Mouse (Mus musculus) heart, postnatal 10 days (tissue): ENCODE measurements at regions not wholly inside any gene's neighbourhood (a gene's known extent, or its start where the extent isn't known, plus 50 kb on each side); places are given as distances from the start of the nearest gene placed in this dataset.

Source experiments
- DNase-seq, 2 experiments: peaks; one replicate each; pipeline ENCODE4 v3.0.0; 2021
- intact Hi-C: fragments of 180-260 bp; cut with DNase I; formaldehyde crosslinking; loops from one replicate; pipeline ENCODE4 v1.15.1; 2025

DNA sequence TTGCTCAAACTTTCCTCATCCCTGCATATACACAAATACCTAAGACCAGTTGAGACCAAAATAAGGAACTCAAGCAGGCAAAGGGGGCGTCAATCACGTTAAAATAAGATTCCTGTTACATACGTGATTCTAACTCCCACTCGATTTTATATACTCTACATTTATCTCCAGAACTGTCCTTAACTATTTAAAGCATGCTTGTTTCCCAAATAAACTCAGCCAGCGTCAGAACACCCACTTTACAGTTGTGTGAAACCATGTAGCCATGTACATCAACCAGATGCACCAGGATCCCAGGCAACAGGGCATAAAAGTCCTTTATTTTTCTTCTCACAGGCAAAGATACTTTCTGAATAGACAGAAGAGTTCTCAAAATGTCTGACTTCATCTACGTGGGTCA is 61.5 kb downstream of the Ccna1 start:
- DNase-seq: no peak
- intact Hi-C loops: no loop called here

DNA sequence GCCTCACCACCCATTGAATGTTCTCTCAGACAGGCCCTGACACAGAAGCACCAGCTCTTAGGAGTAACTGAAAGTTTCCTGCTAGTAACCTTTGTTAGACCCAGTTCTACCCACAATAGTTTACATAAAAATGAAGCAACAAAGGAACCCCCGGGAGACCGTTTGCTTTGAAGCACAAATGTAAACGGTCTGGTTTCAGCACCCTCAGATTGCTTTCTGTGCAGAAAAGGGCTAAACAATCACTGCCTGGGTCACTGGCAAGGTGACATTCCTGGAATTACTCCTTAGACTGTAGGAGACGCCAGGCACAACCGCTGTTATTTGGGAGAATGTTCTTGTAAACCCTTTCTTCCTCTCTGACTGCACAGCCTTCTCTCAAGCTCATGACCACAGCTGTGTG is 65.2 kb downstream of the Ccna1 start:
- no peak for DNase-seq

DNA sequence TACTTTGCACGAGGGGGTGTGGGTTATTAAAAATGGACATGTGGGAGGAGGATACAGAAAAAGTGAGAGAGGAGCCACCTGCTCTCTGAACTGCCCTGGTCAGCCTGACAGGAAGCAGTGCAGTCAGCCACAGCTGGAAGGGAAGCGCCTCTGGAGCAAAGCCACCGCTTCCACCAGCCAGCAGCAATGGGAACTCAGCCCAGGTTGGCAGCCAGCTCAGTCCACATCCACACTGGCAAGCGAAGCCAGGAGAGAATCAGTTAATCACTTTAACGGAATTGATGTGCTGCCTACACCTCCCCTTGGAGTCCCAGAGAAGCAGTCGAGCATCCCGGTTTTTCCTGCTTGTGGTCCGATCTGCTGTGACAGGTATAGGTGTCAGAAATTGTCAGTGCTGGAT is 65.9 kb downstream of the Ccna1 start:
- intact Hi-C loops: no loop called here
- peak; percentile 79 to 84 for DNase-seq

More for the DNA sequence above, 65.2 kb downstream of the Ccna1 start:
- intact Hi-C loops: no loop called here

DNA sequence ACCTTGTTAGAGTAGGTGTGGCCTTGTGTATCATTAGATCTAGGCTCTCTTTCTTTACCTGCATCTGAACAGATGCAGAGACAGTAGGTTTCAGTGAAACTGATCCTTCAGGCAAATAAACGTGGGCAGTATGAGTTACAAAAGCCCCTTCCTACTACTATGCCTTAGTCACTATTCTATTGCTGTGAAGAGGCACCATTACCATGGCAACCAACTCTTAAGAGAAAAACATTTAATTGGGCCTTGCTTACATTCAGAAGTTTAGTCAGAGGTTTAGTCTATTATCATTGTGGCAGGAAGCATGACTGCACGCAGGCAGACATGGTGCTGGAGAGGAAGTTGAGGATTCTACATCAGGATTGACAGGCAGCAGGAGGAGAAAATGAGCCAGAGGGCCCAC is 65.8 kb upstream of the Sertm1 start:
- DNase-seq: no peak
- intact Hi-C loops: no loop called here

DNA sequence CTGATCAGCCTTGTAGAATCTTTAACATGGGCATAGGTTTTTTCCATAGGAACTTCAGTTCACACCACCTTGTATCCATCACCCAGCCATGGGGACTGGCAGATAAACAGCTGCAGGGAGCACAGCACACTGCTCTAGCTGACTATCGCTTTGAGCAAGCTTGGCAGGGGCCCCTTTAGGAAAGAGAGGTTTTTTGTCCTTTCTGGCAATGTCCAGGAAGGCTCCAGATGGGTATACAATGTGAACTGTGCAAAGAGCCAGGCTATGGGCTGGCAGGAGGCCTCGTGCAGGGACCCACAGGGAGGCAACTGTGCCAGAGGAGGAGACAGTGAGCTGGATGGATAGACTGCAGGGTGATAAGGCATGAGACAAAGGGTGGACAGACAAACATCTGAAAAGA is 64.6 kb upstream of the Sertm1 start:
- intact Hi-C loops: no loop called here

DNA sequence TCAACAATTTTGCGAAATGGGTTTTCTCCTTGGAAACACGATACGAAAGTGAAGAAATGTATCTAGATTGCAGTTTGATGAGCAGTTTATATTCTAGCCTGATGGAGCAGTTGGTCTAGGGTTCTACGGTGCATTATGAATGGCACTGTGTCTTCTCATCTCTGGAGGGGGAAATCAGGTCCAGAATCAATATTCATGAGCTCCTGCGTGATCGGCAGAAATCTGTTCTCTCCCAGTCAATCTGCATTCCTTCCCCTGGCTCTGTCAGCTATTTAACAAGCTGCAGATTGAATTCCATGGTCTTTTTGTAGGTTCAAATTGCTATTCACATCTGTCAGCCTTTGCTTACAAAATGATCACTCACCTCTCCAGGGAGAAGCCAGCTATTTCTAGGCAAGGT is 49.8 kb upstream of the Sertm1 start:
- intact Hi-C loops: no loop called here
- no peak for DNase-seq

More for the DNA sequence above, 64.6 kb upstream of the Sertm1 start:
- DNase-seq: no peak
